Mouse (Mus musculus) limb, embryonic 15.5 days (tissue): ENCODE data around the gene Acad12. TPM values are rescaled to one million over a fixed set of nuclear protein-coding genes. Genes with fewer than 3 reads are reported as not detected.
"Not testable (repeated sequence)": the region's sequence is repeated elsewhere in the genome, so short reads cannot be mapped to it uniquely, and the experiment has no call there.

ENCODE experiments used
- ATAC-seq: fragments of 200-750 bp; cut with Nextera tagmentation; 2 replicates; pipeline ENCODE4 v1.8.0; 2017; ENCODE audit warnings: low read depth, moderate TSS enrichment; ENCODE audit not compliant: insufficient number of reproducible peaks, low FRiP score, low TSS enrichment
- H3K27ac ChIP-seq: fragments of 300-500 bp; sonication (generic); 2 replicates; pipeline ENCODE4 v1.5.1; 2015; ENCODE audit warnings: moderate library complexity, mild to moderate bottlenecking, inconsistent platforms
- H3K27me3 ChIP-seq: fragments of 300-500 bp; sonication (generic); 2 replicates; pipeline ENCODE4 v1.6.1; 2015; ENCODE audit warnings: inconsistent platforms
- H3K36me3 ChIP-seq: fragments of 300-500 bp; sonication (generic); 2 replicates; pipeline ENCODE4 v1.6.1; 2015; ENCODE audit warnings: inconsistent platforms
- H3K4me1 ChIP-seq: fragments of 300-500 bp; sonication (generic); 2 replicates; pipeline ENCODE4 v1.6.1; 2015; ENCODE audit warnings: inconsistent platforms
- H3K4me2 ChIP-seq: fragments of 300-500 bp; sonication (generic); 2 replicates; pipeline ENCODE4 v1.6.1; 2015; ENCODE audit warnings: mild to moderate bottlenecking, inconsistent platforms
- H3K4me3 ChIP-seq: fragments of 300-500 bp; sonication (generic); 2 replicates; pipeline ENCODE4 v1.5.1; 2015; ENCODE audit warnings: mild to moderate bottlenecking, inconsistent platforms
- H3K9ac ChIP-seq: fragments of 300-500 bp; sonication (generic); 2 replicates; pipeline ENCODE4 v1.6.1; 2015; ENCODE audit warnings: inconsistent platforms
- H3K9me3 ChIP-seq: fragments of 300-500 bp; sonication (generic); 2 replicates; pipeline ENCODE4 v1.6.1; 2016; ENCODE audit warnings: inconsistent platforms
- WGBS: fragments of 180-500 bp; shearing (Covaris S2); methylation state at CpG from one replicate; pipeline ENCODE4 v1.1.7; 2015; 5-methylcytosine and 5-hydroxymethylcytosine counted together
- polyA plus RNA-seq: library from polyadenylated mRNA; unstranded; fragments of >200 nt; fragmentation: Nextera tagmentation; extraction: Ambion mirVana; gene quantifications from 2 replicates; pipeline ENCODE4 v1.2.1, GENCODE M21; 2015

Acad12 gene
- polyA plus RNA-seq, 1 experiment from 2014 or later = 1.8 TPM

DNA sequence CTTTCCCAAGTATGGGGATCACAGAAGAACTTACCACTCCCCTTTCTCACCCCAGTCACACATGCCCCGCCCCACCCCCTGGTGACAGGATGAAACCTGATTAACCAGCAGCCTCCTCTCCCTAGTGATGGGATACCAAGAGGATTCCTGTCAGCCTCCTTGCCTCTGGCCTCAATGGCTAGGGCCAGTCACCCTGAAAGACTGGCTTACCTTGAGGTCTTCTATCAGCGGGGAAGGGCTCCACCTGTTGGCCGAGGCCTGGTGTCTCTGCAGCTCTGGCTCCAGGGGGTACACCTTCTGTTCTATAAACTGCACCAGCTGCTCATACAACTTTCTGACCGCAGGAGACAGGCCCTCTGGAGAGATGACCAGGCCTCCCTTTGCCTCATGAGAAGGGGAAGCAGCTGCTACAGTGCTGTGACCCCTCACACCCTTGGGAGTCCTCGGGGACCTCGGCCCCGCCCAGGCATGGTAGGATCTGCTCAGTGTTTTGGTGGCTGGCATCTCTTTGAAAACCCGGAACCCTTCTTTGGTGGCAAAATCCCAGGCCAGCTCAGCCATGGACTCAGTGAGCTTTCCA is 9.1 kb downstream of the Acad12 start:
- not testable (repeated sequence) for H3K4me3 ChIP-seq, H3K4me1 ChIP-seq, H3K27ac ChIP-seq, H3K9ac ChIP-seq, H3K27me3 ChIP-seq, H3K9me3 ChIP-seq, H3K4me2 ChIP-seq, ATAC-seq, H3K36me3 ChIP-seq
- WGBS = 40% methylated on average over 8 of the region's 8 CpGs

DNA sequence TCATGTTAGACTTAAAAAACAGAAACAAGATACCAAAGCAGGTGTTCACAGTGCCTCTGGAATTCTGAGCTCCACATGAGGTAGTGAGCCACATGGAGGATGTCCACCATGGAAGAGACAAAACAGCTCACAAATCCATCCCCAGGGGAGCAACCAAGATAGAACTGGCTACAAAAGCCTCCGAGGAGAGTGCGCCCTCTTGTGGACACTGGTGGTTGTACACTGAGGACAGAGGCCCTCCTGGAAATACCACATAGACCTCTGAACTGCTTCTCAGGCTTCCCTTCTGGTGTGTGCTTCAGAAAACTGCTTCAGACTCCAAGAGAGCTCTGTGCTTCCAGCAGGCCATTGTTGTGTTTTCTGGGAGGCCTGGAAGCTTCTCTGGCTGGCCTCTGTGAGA is 12.6 kb downstream of the Acad12 start:
- Histone ChIP-seq H3K27me3 (no peaks in the 10 kb centered on the region), H3K9me3 (no peaks in the 10 kb centered on the region), H3K4me2 (no peak overlapping the region), H3K4me1 (peaks cover 4% of the 10 kb centered on the region; the same call in 1 of the 2 replicates), H3K9ac (no peak overlapping the region), H3K4me3 (no peak overlapping the region), H3K27ac (no peak overlapping the region), H3K36me3 (no peaks in the 10 kb centered on the region)
- no peak for ATAC-seq
- 0% methylated on average over 2 of the region's 2 CpGs for WGBS

DNA sequence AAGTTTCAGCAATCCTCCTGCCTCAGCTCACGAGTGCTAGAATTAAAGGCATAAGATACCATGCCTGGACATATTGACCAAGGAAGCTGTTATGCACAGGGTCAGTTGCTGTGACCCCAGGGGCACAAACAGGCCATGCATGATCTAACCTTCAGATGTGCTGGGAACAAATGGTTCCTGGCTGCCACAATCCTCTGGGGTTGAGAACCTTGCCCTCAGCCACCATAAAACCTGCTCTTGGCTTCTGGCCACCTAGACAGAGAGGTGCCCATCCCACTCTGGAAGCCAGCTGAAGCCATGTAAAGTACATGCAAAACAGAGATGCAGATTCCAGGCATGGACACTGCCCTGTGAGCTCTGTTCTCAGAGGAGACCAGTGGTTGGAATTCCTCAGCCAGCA is 14.9 kb downstream of the Acad12 start:
- not testable (repeated sequence) for H3K36me3 ChIP-seq, H3K4me1 ChIP-seq, H3K9ac ChIP-seq, H3K4me3 ChIP-seq, ATAC-seq, H3K27ac ChIP-seq, H3K4me2 ChIP-seq, H3K9me3 ChIP-seq, H3K27me3 ChIP-seq
- WGBS = 77% methylated on average over 1 of the region's 1 CpGs

DNA sequence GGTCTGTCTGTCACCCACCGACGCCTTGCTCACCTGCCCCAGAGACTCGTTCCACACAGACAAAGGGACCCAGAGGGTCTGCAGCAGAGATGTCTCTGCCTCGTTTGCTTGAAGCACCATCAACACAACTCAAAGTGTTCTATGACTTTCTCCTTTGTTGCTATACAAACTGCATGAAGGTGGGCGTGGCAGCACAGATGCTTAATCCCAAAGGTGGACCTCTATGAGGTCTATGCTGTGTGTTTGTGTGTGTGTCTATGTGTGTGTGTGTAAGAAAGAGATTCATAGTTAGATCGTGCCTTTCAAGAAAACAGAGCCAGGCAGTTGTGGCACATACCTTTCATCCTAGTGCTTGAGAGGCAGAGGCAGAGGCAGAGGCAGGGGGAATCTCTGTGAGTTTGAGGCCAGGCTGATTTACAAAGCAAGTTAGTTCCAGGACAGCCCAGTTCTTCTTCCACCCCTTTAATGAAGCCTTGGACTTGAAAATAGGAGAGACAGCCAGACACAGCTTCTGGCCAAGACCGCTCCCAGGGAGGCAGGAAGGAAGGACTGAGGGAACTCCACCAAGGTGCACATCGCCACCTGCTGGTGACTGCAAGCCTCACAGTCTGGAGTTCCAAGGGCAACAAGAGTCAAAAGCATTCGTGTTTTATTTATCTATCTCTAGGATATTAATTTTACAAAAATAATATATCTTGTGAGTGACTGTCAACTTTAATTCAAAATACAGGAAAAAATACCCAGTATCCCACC is 17.0 kb downstream of the Acad12 start:
- WGBS = 28% methylated on average over 9 of the region's 9 CpGs
- Histone ChIP-seq H3K36me3 (no peaks in the 10 kb centered on the region), H3K4me3 (no peak overlapping the region), H3K9me3 (no peaks in the 10 kb centered on the region), H3K9ac (no peak overlapping the region), H3K4me2 (0 out of 2 replicates have a peak overlapping the region, but pooled peaks have one; percentile 6), H3K4me1 (peaks cover 4% of the 10 kb centered on the region; the same call in 1 of the 2 replicates), H3K27ac (peak overlapping the region; percentile 3; the same call in 1 of the 2 replicates), H3K27me3 (no peaks in the 10 kb centered on the region)
- peak; percentile 59; the same call in 1 of the 2 replicates for ATAC-seq

DNA sequence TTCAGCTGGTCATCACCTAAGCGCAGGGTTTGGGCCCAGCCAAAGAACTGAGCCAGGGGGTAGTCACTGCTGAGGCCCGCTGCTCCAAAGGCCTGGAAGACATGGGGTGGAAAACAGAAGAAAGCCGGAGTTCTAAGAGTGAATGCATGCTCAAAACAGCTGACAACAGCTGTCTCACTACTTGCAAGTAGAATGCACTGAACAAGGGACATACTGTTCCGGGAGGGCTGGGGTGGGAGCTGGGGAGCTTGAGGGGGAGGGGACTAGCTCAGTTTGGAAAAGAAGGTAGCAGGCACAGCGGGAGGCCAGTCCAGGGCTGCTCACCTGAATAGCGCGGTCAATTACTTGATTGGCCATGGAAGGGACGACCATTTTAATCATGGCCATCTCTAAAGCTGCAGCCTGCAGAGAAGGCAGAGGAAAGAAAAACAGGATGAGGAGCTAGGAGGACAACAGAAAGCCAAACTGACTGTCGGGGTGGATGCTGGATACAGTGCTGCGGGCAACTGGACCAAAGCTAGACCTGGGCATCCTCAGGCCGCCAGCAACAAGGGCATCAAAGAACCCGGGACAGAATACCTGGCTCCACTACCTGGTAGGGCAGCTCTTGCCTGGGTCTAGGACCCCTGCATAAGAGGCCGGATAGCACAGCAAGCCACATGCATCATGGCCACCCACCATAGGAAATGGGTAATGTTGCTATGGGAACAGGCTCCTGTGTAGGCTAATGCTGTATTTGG is 19.7 kb downstream of the Acad12 start:
- 68% methylated on average over 13 of the region's 13 CpGs for WGBS
- H3K36me3 ChIP-seq = no peaks in the 10 kb centered on the region
- H3K4me1 ChIP-seq = peaks cover 7% of the 10 kb centered on the region
- H3K4me2 ChIP-seq = no peak overlapping the region
- no peak overlapping the region for H3K4me3 ChIP-seq
- no peaks in the 10 kb centered on the region for H3K27me3 ChIP-seq
- no peak for ATAC-seq
- no peak overlapping the region for H3K27ac ChIP-seq
- H3K9me3 ChIP-seq = no peaks in the 10 kb centered on the region
- no peak overlapping the region for H3K9ac ChIP-seq

DNA sequence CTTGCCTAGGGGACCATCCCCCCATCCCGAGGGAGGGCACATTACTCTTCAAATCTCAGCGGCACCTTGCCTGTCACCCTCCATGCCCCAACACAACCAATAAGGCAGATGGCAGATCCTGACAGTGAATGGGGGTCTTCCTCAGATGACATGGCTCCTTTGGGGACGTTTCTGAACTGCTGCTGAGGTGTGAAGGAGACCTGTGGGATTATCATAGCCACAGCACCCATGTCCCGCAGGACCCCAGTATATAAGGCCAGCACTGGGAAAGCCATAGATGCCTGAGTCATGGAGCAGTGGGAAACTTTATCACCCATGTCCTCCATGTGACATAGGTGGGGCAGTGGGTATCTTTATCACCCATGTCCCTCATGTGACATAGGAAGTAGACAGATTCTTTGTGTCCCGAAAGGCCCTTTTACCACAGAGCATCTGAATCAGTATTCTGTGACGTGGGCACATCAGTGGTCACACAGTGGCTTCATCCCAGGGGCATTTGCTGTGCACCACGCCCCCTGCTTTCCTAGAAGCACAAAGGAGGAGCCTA is 20.7 kb downstream of the Acad12 start:
- WGBS = 74% methylated on average over 7 of the region's 7 CpGs
- no peak overlapping the region for H3K27ac ChIP-seq
- H3K4me3 ChIP-seq = no peak overlapping the region
- H3K9me3 ChIP-seq = no peaks in the 10 kb centered on the region
- no peak for ATAC-seq
- no peak overlapping the region for H3K4me2 ChIP-seq
- no peak overlapping the region for H3K9ac ChIP-seq
- H3K27me3 ChIP-seq = no peaks in the 10 kb centered on the region
- peaks cover 9% of the 10 kb centered on the region for H3K4me1 ChIP-seq
- H3K36me3 ChIP-seq = no peaks in the 10 kb centered on the region

DNA sequence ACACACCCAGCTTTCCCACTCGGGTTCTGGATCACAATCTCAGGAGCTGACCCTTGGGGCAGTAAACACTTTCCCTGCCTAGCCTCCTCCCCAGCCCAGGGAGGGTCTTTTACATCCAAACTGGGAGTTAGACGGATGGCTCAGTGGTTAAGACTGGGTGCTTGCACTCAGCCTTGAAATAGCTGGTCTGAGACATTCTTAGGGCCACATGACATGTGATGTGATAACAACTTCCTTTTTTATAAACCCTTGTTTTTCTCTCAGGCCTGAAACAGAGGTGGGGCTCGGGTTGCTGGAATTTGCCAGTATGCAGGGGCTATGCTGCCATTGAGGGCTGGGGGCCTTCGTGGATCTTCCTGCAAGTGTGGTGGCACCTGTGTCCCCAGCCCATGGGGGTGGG is 21.4 kb downstream of the Acad12 start:
- WGBS = 64% methylated on average over 4 of the region's 4 CpGs

DNA sequence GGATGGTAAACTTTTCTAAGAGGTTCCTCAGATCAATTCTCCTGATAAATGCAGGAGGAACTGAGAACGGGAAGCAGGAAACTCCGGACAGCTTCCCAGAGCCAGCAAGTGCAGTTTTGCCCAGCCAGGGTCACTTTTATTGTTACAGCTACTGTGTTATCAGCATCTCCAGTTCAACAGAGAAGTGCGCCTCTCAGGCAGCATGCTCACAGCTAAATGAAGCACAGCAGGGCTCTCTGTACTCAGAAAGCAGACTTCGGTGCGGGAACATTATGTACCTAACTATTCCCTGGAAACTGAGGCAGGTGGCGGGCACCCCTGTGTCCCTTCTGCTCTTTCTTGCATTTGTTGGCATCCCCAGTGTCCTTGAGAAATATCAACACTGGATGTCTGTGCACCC is 22.5 kb downstream of the Acad12 start:
- ATAC-seq = no peak
- Histone ChIP-seq H3K9me3 (no peaks in the 10 kb centered on the region), H3K4me3 (no peak overlapping the region), H3K4me2 (no peak overlapping the region), H3K36me3 (no peaks in the 10 kb centered on the region), H3K9ac (no peak overlapping the region), H3K27me3 (no peaks in the 10 kb centered on the region), H3K4me1 (peaks cover 24% of the 10 kb centered on the region), H3K27ac (no peak overlapping the region)
- 74% methylated on average over 6 of the region's 6 CpGs for WGBS

More for the DNA sequence above, 21.4 kb downstream of the Acad12 start:
- no peak overlapping the region for H3K4me2 ChIP-seq
- H3K27ac ChIP-seq = no peak overlapping the region
- no peaks in the 10 kb centered on the region for H3K27me3 ChIP-seq
- no peak for ATAC-seq
- no peaks in the 10 kb centered on the region for H3K9me3 ChIP-seq
- no peaks in the 10 kb centered on the region for H3K36me3 ChIP-seq
- peaks cover 17% of the 10 kb centered on the region for H3K4me1 ChIP-seq
- H3K4me3 ChIP-seq = no peak overlapping the region
- H3K9ac ChIP-seq = no peak overlapping the region

DNA sequence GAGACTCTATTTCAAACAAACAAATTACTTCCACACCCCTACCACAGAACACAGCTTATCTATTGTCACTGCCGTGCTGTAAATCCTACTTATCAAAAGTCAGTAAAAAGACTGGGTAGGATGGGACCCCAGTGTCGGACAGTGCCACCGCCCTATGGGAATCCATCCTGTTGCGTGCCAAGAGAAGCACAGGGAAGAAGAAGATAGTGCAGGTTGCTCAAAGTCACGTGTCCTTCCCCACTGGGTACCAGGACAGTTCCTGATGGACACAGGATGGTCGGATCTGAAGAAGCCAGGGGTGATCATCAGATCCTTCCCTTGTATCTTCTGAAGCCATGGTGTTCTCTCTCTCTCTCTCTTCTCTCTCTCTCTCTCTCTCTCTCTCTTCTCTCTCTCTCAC is 23.0 kb downstream of the Acad12 start:
- Histone ChIP-seq H3K4me3 (no peak overlapping the region), H3K9me3 (no peaks in the 10 kb centered on the region), H3K4me1 (peaks cover 26% of the 10 kb centered on the region), H3K4me2 (no peak overlapping the region), H3K27me3 (no peaks in the 10 kb centered on the region), H3K36me3 (no peaks in the 10 kb centered on the region), H3K27ac (no peak overlapping the region), H3K9ac (no peak overlapping the region)
- 80% methylated on average over 6 of the region's 6 CpGs for WGBS
- ATAC-seq = no peak

DNA sequence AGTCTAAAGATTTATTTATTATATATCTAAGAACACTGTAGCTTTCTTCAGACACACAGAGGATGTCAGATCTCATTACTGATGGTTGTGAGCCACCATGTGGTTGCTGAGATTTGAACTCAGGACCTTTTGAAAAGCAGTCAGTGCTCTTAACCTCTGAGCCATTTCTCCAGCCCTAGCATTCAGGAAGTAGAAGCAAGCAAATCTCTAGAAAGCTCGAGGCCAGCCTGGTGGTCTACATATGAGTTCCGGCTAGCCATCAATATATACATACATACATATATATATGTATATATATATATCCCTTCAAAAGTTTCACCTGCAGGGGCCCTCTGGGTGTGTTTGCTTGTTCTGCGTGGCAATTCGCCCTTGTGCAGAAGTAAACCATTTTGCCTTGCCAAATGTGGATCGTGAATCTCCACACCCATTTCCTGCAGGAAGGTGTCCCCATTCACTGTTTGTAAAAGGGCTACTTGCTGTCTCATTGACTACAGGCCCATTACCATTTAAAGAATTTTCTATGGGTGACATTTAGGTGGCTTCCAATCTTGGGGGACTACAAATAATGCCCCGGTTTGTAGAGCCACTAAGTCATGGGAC is 23.9 kb downstream of the Acad12 start:
- Histone ChIP-seq H3K27me3 (no peaks in the 10 kb centered on the region), H3K4me2 (peak overlapping the region; percentile 95; the same call in 1 of the 2 replicates), H3K9me3 (no peaks in the 10 kb centered on the region), H3K4me1 (peaks cover 26% of the 10 kb centered on the region), H3K9ac (no peak overlapping the region), H3K36me3 (no peaks in the 10 kb centered on the region), H3K27ac (no peak overlapping the region; the same call in 1 of the 2 replicates), H3K4me3 (no peak overlapping the region)
- WGBS = 81% methylated on average over 6 of the region's 6 CpGs
- no peak for ATAC-seq

DNA sequence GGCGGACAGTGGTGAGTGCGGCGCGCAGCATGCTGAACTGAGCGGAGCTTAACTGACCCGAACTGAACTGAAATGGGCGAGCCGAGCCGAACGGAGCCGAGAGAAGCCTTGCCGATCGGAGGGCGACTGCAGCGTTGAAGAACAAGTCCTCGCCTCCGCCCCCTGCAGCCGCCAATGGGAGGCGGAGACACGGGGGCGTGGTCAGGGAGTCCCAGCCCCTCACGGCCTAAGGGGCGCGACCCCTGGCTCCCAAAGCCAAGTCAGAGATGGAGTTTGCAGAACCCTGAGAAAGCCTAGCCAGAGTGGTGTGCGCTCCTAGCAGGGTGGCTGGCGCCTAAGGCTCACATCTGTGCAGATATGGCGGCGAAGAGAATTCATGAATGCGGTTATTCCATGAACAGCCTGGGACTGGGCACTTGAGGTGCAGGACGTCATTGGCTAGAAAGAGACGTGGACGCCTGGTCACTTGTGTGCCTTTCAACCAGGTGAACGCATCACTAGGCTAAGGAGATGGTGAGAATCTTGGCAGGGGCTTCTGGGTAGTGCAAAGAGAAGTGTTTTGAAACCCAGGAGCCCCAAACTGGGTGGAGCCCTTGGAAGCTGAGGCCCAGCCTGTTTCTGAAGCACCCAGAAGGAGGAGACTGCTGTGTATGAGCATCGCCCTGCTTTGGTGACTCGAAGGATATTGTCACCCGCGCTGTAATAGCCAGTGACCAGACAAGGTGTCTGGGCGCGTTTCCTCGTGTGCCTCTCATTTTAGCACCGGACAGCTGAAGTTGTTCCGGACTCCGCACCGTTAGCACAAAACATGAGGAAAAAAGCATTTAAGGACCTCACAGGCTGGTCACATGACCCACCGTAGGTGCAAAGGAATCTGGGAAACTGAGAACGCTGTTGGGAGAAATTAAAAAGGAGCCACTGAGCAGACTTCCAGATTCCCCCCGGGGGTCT is 25.0 kb downstream of the Acad12 start, which contains the start of gene Aldh2:
Gene Aldh2, minus strand, starts transcription at position 374 of the 951 bp plus-strand sequence.
- peak within 1 kb of the TSS; percentile 78 for H3K4me3 ChIP-seq
- peak within 1 kb of the TSS; percentile 75 for H3K9ac ChIP-seq
- peak within 1 kb of the TSS; percentile 90 for H3K27ac ChIP-seq
- H3K9me3 ChIP-seq = no peaks in the 10 kb centered on the region
- peaks cover 26% of the 10 kb centered on the region for H3K4me1 ChIP-seq
- H3K4me2 ChIP-seq = peak within 1 kb of the TSS; percentile 95
- ATAC-seq = peak; percentile 84
- 1% methylated on average over 47 of the region's 47 CpGs for WGBS
- H3K36me3 ChIP-seq = no peaks in the 10 kb centered on the region
- H3K27me3 ChIP-seq = no peaks in the 10 kb centered on the region
